Mouse (Mus musculus) erythroblast, embryonic 14.5 days (primary cell): Measurements from ENCODE around the gene Dnajc13. TPM values are rescaled to one million over a fixed set of nuclear protein-coding genes. Genes with fewer than 3 reads are reported as not detected.

ENCODE experiments used
- H3K27me3 ChIP-seq: 2 replicates; pipeline ENCODE4 v1.6.1; 2012; ENCODE audit warnings: inconsistent platforms; ENCODE audit not compliant: control insufficient read depth
- H3K36me3 ChIP-seq: 2 replicates; pipeline ENCODE4 v1.6.1; 2012; ENCODE audit warnings: mild to moderate bottlenecking, inconsistent platforms; ENCODE audit not compliant: control insufficient read depth
- H3K4me1 ChIP-seq: 2 replicates; pipeline ENCODE4 v1.6.1; 2012; ENCODE audit warnings: inconsistent platforms; ENCODE audit not compliant: control insufficient read depth
- H3K4me3 ChIP-seq: replicated peaks from 2 replicates; pipeline ENCODE3; 2012; ENCODE audit warnings: moderate library complexity, mild to moderate bottlenecking, inconsistent platforms
- H3K9me3 ChIP-seq: 2 replicates; pipeline ENCODE4 v1.6.1; 2012; ENCODE audit warnings: low read length, inconsistent platforms, mixed read lengths; ENCODE audit not compliant: control insufficient read depth
- GATA1 ChIP-seq: IDR thresholded peaks from 2 replicates; pipeline ENCODE4 v1.6.1; 2012; ENCODE audit warnings: low read length, inconsistent platforms, mixed read lengths
- TAL1 ChIP-seq: IDR thresholded peaks from 3 replicates; pipeline ENCODE4 v1.6.1; 2012; ENCODE audit warnings: low read length, inconsistent platforms, mixed read lengths
- polyA plus RNA-seq: library from polyadenylated mRNA; stranded (reverse); fragments of >175 nt; gene quantifications from 2 replicates; pipeline ENCODE4 v1.2.3, GENCODE M21; 2012

Gene Dnajc13
- polyA plus RNA-seq, 1 experiment, result 0.41 TPM

GRCm38 (mm10) chr9:104148969-104149368 is 113.8 kb downstream of the Dnajc13 start:
- Histone ChIP-seq H3K36me3 (peaks cover 28% of the 10 kb centered on the region), H3K4me3 (no peak overlapping the region), H3K27me3 (no peaks in the 10 kb centered on the region), H3K4me1 (no peaks in the 10 kb centered on the region), H3K9me3 (no peaks in the 10 kb centered on the region)
- TF ChIP-seq GATA1, result no peak
- no peak for TF ChIP-seq TAL1

GRCm38 (mm10) chr9:104146683-104147082 is 116.0 kb downstream of the Dnajc13 start:
- no peaks in the 10 kb centered on the region for H3K27me3 ChIP-seq
- no peaks in the 10 kb centered on the region for H3K9me3 ChIP-seq
- H3K4me3 ChIP-seq, result no peak overlapping the region
- peaks cover 11% of the 10 kb centered on the region for H3K36me3 ChIP-seq
- no peak for TF ChIP-seq TAL1
- no peak for TF ChIP-seq GATA1
- no peaks in the 10 kb centered on the region for H3K4me1 ChIP-seq

GRCm38 (mm10) chr9:104144314-104144996 is 118.3 kb downstream of the Dnajc13 start:
- H3K4me3 ChIP-seq, result no peak overlapping the region
- TF ChIP-seq TAL1 (no peak), GATA1 (0 out of 2 replicates have a peak, but pooled peaks have one; percentile 5)
- no peaks in the 10 kb centered on the region for H3K9me3 ChIP-seq
- H3K4me1 ChIP-seq, result no peaks in the 10 kb centered on the region
- H3K36me3 ChIP-seq, result no peaks in the 10 kb centered on the region
- H3K27me3 ChIP-seq, result no peaks in the 10 kb centered on the region

GRCm38 (mm10) chr9:104142805-104143204 is 119.9 kb downstream of the Dnajc13 start:
- H3K36me3 ChIP-seq, result no peaks in the 10 kb centered on the region
- no peaks in the 10 kb centered on the region for H3K4me1 ChIP-seq
- H3K27me3 ChIP-seq, result no peaks in the 10 kb centered on the region
- no peaks in the 10 kb centered on the region for H3K9me3 ChIP-seq
- H3K4me3 ChIP-seq, result no peak overlapping the region
- TF ChIP-seq TAL1 (no peak), GATA1 (no peak)

- H3K4me1 ChIP-seq, result no peaks in the 10 kb centered on the region
- H3K4me3 ChIP-seq, result no peak overlapping the region
- TF ChIP-seq TAL1 (no peak), GATA1 (no peak)
- H3K36me3 ChIP-seq, result no peaks in the 10 kb centered on the region
- no peaks in the 10 kb centered on the region for H3K27me3 ChIP-seq
- no peaks in the 10 kb centered on the region for H3K9me3 ChIP-seq
These were observed 122.4 kb downstream of the Dnajc13 start for GRCm38 (mm10) chr9:104140351-104140750.

- TF ChIP-seq GATA1 (no peak), TAL1 (no peak)
- Histone ChIP-seq H3K27me3 (no peaks in the 10 kb centered on the region), H3K4me1 (no peaks in the 10 kb centered on the region), H3K36me3 (no peaks in the 10 kb centered on the region; the same call in 1 of the 2 replicates), H3K9me3 (no peaks in the 10 kb centered on the region), H3K4me3 (no peak overlapping the region)
These were observed 132.5 kb downstream of the Dnajc13 start for GRCm38 (mm10) chr9:104130141-104130755.

- no peak overlapping the region for H3K4me3 ChIP-seq
- H3K36me3 ChIP-seq, result peaks cover 4% of the 10 kb centered on the region; the same call in 1 of the 2 replicates
- TF ChIP-seq GATA1, result no peak
- TF ChIP-seq TAL1, result no peak
- no peaks in the 10 kb centered on the region for H3K4me1 ChIP-seq
- no peaks in the 10 kb centered on the region for H3K9me3 ChIP-seq
- H3K27me3 ChIP-seq, result no peaks in the 10 kb centered on the region
These were observed 134.6 kb downstream of the Dnajc13 start for GRCm38 (mm10) chr9:104128110-104128509.

GRCm38 (mm10) chr9:104126833-104127232 is 135.9 kb downstream of the Dnajc13 start, which contains the start of gene Ackr4:
TSS of gene Ackr4 (minus strand) at chr9:104126933.
- H3K9me3 ChIP-seq, result no peaks in the 10 kb centered on the region
- H3K36me3 ChIP-seq, result peaks cover 8% of the 10 kb centered on the region; the same call in 1 of the 2 replicates
- TF ChIP-seq TAL1 (no peak), GATA1 (no peak)
- no peak within 1 kb of the TSS for H3K4me3 ChIP-seq
- no peaks in the 10 kb centered on the region for H3K4me1 ChIP-seq
- H3K27me3 ChIP-seq, result no peaks in the 10 kb centered on the region

- Histone ChIP-seq H3K4me3 (no peak overlapping the region), H3K4me1 (no peaks in the 10 kb centered on the region), H3K36me3 (peaks cover 8% of the 10 kb centered on the region; the same call in 1 of the 2 replicates), H3K9me3 (no peaks in the 10 kb centered on the region), H3K27me3 (no peaks in the 10 kb centered on the region)
- no peak for TF ChIP-seq TAL1
These were observed 139.1 kb downstream of the Dnajc13 start for GRCm38 (mm10) chr9:104123622-104124021.
